Mouse (Mus musculus) intestine, postnatal 0 days (tissue): ENCODE results near the gene Dtx4. TPM values are rescaled to one million over a fixed set of nuclear protein-coding genes. Genes with fewer than 3 reads are reported as not detected.

Experiments
- ATAC-seq: fragments of 200-750 bp; cut with Nextera tagmentation; 2 replicates; pipeline ENCODE4 v1.8.0; 2017; ENCODE audit warnings: mild to moderate bottlenecking, moderate TSS enrichment, moderate library complexity
- H3K27ac ChIP-seq: fragments of 300-500 bp; sonication (generic); 2 replicates; pipeline ENCODE4 v1.5.1; 2014; ENCODE audit warnings: mild to moderate bottlenecking, low read depth, low read length, moderate library complexity
- H3K27me3 ChIP-seq: fragments of 300-500 bp; sonication (generic); replicated peaks from 2 replicates; pipeline ENCODE4 v1.6.1; 2014; ENCODE audit warnings: low read length, mixed read lengths; ENCODE audit not compliant: control insufficient read depth, insufficient read depth
- H3K36me3 ChIP-seq: fragments of 300-500 bp; sonication (generic); 2 replicates; pipeline ENCODE4 v1.6.1; 2014; ENCODE audit warnings: mild to moderate bottlenecking, moderate library complexity; ENCODE audit not compliant: control insufficient read depth, insufficient read depth
- H3K4me1 ChIP-seq: fragments of 300-500 bp; sonication (generic); replicated peaks from 2 replicates; pipeline ENCODE4 v1.6.1; 2014; ENCODE audit warnings: antibody characterized with exemption, low read length, mixed read lengths; ENCODE audit not compliant: control insufficient read depth, insufficient read depth
- H3K4me2 ChIP-seq: fragments of 300-500 bp; sonication (generic); replicated peaks from 2 replicates; pipeline ENCODE4 v1.6.1; 2014; ENCODE audit warnings: low read depth, mild to moderate bottlenecking, moderate library complexity
- H3K4me3 ChIP-seq: fragments of 300-500 bp; sonication (generic); 2 replicates; pipeline ENCODE4 v1.5.1; 2014; ENCODE audit warnings: low read depth, low read length
- H3K9ac ChIP-seq: fragments of 300-500 bp; sonication (generic); 2 replicates; pipeline ENCODE4 v1.6.1; 2014; ENCODE audit warnings: mild to moderate bottlenecking, low read depth, low read length
- H3K9me3 ChIP-seq: fragments of 300-500 bp; sonication (generic); 2 replicates; pipeline ENCODE4 v1.6.1; 2016; ENCODE audit warnings: mixed run types; ENCODE audit not compliant: control insufficient read depth
- CTCF ChIP-seq: sonication (generic); IDR thresholded peaks from 2 replicates; pipeline ENCODE4 v1.5.1; 2016; ENCODE audit warnings: low read depth, mild to moderate bottlenecking, control low read depth, antibody characterized with exemption, moderate library complexity
- WGBS: fragments of 180-500 bp; shearing (Covaris S2); extraction: QIAGEN DNeasy Blood & Tissue Kit; methylation state at CpG from one replicate; pipeline ENCODE4 v1.1.7; 2014; 5-methylcytosine and 5-hydroxymethylcytosine counted together
- polyA plus RNA-seq: library from polyadenylated mRNA; unstranded; fragments of >200 nt; fragmentation: Nextera tagmentation; extraction: Ambion mirVana; gene quantifications from 2 replicates; pipeline ENCODE4 v1.2.1, GENCODE M21; 2015

Dtx4 gene
- polyA plus RNA-seq, 1 experiment from 2014 or later = 4.9 TPM

- H3K4me1 ChIP-seq = no peaks in the 10 kb centered on the region
- no peaks in the 10 kb centered on the region for H3K9me3 ChIP-seq
- no peak overlapping the region for H3K4me2 ChIP-seq
- H3K9ac ChIP-seq = no peak overlapping the region
- H3K27ac ChIP-seq = no peak overlapping the region
- H3K4me3 ChIP-seq = no peak overlapping the region
- H3K36me3 ChIP-seq = no peaks in the 10 kb centered on the region
- no peak for TF ChIP-seq CTCF
- WGBS = 45% methylated on average over 1 of the region's 1 CpGs
- ATAC-seq = no peak
- no peaks in the 10 kb centered on the region for H3K27me3 ChIP-seq
These were observed 61.7 kb downstream of the Dtx4 start for GRCm38 (mm10) chr19:12439581-12439980.

- no peak overlapping the region for H3K9ac ChIP-seq
- H3K9me3 ChIP-seq = no peaks in the 10 kb centered on the region
- H3K27ac ChIP-seq = no peak overlapping the region
- ATAC-seq = no peak
- no peaks in the 10 kb centered on the region for H3K27me3 ChIP-seq
- WGBS = 77% methylated on average over 4 of the region's 4 CpGs
- H3K4me2 ChIP-seq = no peak overlapping the region
- H3K4me1 ChIP-seq = no peaks in the 10 kb centered on the region
- no peak overlapping the region for H3K4me3 ChIP-seq
- no peaks in the 10 kb centered on the region for H3K36me3 ChIP-seq
- TF ChIP-seq CTCF = no peak
These were observed 65.3 kb downstream of the Dtx4 start for GRCm38 (mm10) chr19:12435750-12436524.

GRCm38 (mm10) chr19:12435011-12435416 lies 66.2 kb downstream of the Dtx4 start:
- H3K9me3 ChIP-seq = no peaks in the 10 kb centered on the region
- H3K36me3 ChIP-seq = no peaks in the 10 kb centered on the region
- H3K9ac ChIP-seq = no peak overlapping the region
- no peak overlapping the region for H3K4me3 ChIP-seq
- no peak for ATAC-seq
- no peak overlapping the region for H3K4me2 ChIP-seq
- no peak for TF ChIP-seq CTCF
- no peaks in the 10 kb centered on the region for H3K27me3 ChIP-seq
- 85% methylated on average over 4 of the region's 4 CpGs for WGBS
- no peak overlapping the region for H3K27ac ChIP-seq
- no peaks in the 10 kb centered on the region for H3K4me1 ChIP-seq

- H3K27ac ChIP-seq = no peak overlapping the region
- H3K9ac ChIP-seq = no peak overlapping the region
- H3K4me2 ChIP-seq = no peak overlapping the region
- no peak overlapping the region for H3K4me3 ChIP-seq
- ATAC-seq = no peak
- H3K4me1 ChIP-seq = no peaks in the 10 kb centered on the region
- TF ChIP-seq CTCF = peak; percentile 75
- H3K27me3 ChIP-seq = no peaks in the 10 kb centered on the region
- no peaks in the 10 kb centered on the region for H3K36me3 ChIP-seq
- 14% methylated on average over 2 of the region's 2 CpGs for whole genome bisulfite sequencing
- H3K9me3 ChIP-seq = no peaks in the 10 kb centered on the region
These were observed 68.2 kb downstream of the Dtx4 start for GRCm38 (mm10) chr19:12433033-12433432.

GRCm38 (mm10) chr19:12427605-12428004 lies 73.6 kb downstream of the Dtx4 start, which contains the start of gene Pfpl:
TSS of gene Pfpl (plus strand) at chr19:12427905.
- no peak for TF ChIP-seq CTCF
- Histone ChIP-seq H3K4me1 (no peaks in the 10 kb centered on the region), H3K27me3 (no peaks in the 10 kb centered on the region), H3K4me3 (no peak within 1 kb of the TSS), H3K9ac (no peak within 1 kb of the TSS), H3K27ac (no peak within 1 kb of the TSS), H3K36me3 (no peaks in the 10 kb centered on the region), H3K9me3 (no peaks in the 10 kb centered on the region), H3K4me2 (no peak within 1 kb of the TSS)
- 90% methylated on average over 6 of the region's 6 CpGs for WGBS
- ATAC-seq = no peak

- H3K4me1 ChIP-seq = no peaks in the 10 kb centered on the region
- H3K9me3 ChIP-seq = no peaks in the 10 kb centered on the region
- no peak overlapping the region for H3K4me2 ChIP-seq
- H3K27ac ChIP-seq = no peak overlapping the region
- no peak for ATAC-seq
- TF ChIP-seq CTCF = no peak
- 72% methylated on average over 5 of the region's 5 CpGs for WGBS
- H3K27me3 ChIP-seq = no peaks in the 10 kb centered on the region
- H3K4me3 ChIP-seq = no peak overlapping the region
- H3K9ac ChIP-seq = no peak overlapping the region
- H3K36me3 ChIP-seq = no peaks in the 10 kb centered on the region
These were observed 74.2 kb downstream of the Dtx4 start for GRCm38 (mm10) chr19:12427101-12427500.
